Mouse (Mus musculus) CH12.LX (cell line): ENCODE measurements around the gene Pdzd2.

Experiments
- CTCF ChIP-seq, 2 experiments: IDR thresholded peaks in 1 of 2; conservative IDR thresholded peaks in 1 of 2; 2 replicates each; pipeline ENCODE4 v1.5.1; 2011 to 2012; ENCODE audit warnings: low read depth in 2 of 2, low read length in 2 of 2, improper control_type of control experiment in 1 of 2, inconsistent platforms in 1 of 2, mild to moderate bottlenecking in 1 of 2, moderate library complexity in 1 of 2
- GABPA ChIP-seq: IDR thresholded peaks from 2 replicates; pipeline ENCODE4 v1.6.1; 2012; ENCODE audit warnings: low read depth, low read length, improper control_type of control experiment, inconsistent platforms; ENCODE audit not compliant: insufficient replicate concordance
- HCFC1 ChIP-seq: IDR thresholded peaks from 2 replicates; pipeline ENCODE4 v1.6.1; 2012; ENCODE audit warnings: low read depth, mild to moderate bottlenecking, inconsistent platforms, low read length, improper control_type of control experiment
- MAX ChIP-seq: IDR thresholded peaks from 2 replicates; pipeline ENCODE4 v1.6.1; 2011; ENCODE audit warnings: low read length, improper control_type of control experiment
- NELFE ChIP-seq: IDR thresholded peaks from 2 replicates; pipeline ENCODE4 v1.6.1; 2011; ENCODE audit warnings: low read depth, low read length, improper control_type of control experiment
- POLR2A ChIP-seq: IDR thresholded peaks from 2 replicates; pipeline ENCODE4 v1.6.1; 2011; ENCODE audit warnings: low read depth, mild to moderate bottlenecking, improper control_type of control experiment, low read length
- SMC3 ChIP-seq: IDR thresholded peaks from 2 replicates; pipeline ENCODE4 v1.6.1; 2011; ENCODE audit warnings: low read depth, low read length, improper control_type of control experiment

DNA sequence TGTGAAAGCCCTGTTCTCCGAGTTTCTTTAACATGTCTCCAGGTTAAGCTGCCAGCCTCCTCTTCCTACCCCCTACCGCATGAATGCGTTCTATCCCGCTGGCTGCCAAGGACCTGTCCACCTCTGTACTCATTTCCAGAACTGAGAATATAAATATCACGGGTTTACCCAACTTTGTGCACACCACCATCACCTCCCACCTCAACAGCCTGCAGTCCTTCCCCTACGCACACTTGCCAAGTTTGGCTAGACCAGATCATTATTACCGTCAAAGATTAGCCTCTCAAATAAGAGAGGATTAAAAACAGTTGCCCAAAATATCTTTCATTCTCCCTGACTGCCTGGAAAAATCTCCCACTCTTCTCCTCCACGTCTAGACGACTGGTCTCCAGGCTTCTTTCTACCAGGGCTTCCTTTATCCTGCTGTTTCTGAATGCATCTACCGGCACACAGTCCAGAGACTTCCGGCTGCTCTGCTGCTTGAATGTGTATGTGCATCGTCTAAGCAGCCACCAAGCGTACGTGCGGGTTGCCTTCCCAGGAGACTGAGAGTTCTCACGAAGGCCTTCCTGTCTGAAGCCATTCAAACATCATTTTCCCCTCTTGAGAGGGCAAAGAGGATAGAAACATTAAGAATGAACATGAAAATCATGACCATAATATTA, 324.1 kb downstream of the Pdzd2 start:
- no peak for TF ChIP-seq MAX
- TF ChIP-seq CTCF (conservative IDR thresholded peaks at IDR 0.05 in 1 of 2, IDR thresholded peaks at IDR 0.05 in 1 of 2; ENCODE audit: low read depth in 2 of 2, low read length in 2 of 2), result no peak
- TF ChIP-seq SMC3, result no peak
- no peak for TF ChIP-seq HCFC1
- TF ChIP-seq GABPA, result no peak
- no peak for TF ChIP-seq POLR2A
- no peak for TF ChIP-seq NELFE
